Mouse (Mus musculus) bone marrow, adult 2 months (tissue): ENCODE measurements at regions not wholly inside any gene's neighbourhood (a gene's known extent, or its start where the extent isn't known, plus 50 kb on each side); places are given as distances from the start of the nearest gene placed in this dataset.

Experiments used
- CTCF ChIP-seq: fragments of 200-500 bp; IDR thresholded peaks from 2 replicates; pipeline ENCODE4 v1.5.1; 2011; ENCODE audit warnings: low read length, control low read depth; ENCODE audit not compliant: control insufficient read depth, insufficient read depth
- POLR2A ChIP-seq: fragments of 200-500 bp; IDR thresholded peaks from 2 replicates; pipeline ENCODE4 v1.6.1; 2011; ENCODE audit warnings: low read depth, mild to moderate bottlenecking, control low read depth, low read length, borderline replicate concordance; ENCODE audit not compliant: control insufficient read depth

DNA sequence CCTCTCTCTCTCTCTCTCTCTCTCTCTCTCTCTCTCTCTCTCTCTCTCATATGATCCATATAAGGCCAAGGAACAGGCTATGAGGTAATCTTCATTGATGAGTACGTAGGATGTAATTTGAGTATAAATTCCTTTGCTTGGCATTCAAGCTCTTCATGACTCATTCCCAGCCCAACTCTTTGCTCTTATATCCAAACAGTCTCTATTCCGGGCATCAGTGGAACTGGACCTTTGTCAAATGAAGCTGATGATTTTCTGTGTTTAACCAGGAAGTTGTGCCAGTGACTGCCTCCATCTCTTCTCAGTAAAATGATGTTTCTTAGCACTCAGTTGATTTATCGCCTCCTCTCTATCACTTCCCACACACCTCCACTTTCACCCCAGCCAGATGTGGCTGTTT lies 132.4 kb upstream of the Nmur2 start:
- TF ChIP-seq CTCF = no peak
- TF ChIP-seq POLR2A = no peak
